Mouse (Mus musculus): ENCODE measurements around the gene Slc25a28. TPM values are rescaled to one million over a fixed set of nuclear protein-coding genes. Genes with fewer than 3 reads are reported as not detected.
A peak's percentile ranks its signal among the peaks of the same experiment; 100 is the strongest.

The Slc25a28 gene
- polyA plus RNA-seq, 1 experiment from 2014 or later: 12.2 TPM

DNA sequence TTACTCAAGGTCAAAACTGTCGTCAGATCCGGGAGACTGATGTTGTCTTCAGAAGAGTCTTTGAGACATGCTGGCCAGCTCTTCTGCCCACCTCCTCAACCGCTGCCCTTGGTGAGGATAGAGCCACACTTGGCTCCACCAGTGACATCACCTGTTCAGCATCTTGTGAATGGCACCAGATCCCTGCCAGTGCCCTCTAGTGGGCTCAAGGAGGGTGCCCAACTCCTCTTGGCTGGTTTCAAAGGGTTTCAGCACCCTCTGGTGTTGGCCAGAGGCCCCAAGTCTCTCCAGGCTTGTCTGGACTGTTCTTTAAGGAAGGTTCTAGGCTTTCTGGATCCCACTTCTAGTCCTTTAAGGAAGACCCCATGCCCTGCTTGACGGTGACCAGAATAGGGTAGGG lies 50.8 kb downstream of the Slc25a28 start:
- no peak for ATAC-seq (ENCODE audit: low FRiP score, low read depth)
- peaks cover 64% of the 10 kb centered on the region for H3K27me3 ChIP-seq
- no peak overlapping the region for H3K27ac ChIP-seq
- H3K36me3 ChIP-seq: no peaks in the 10 kb centered on the region
- WGBS: 58% methylated on average over 4 of the region's 4 CpGs
- no peak overlapping the region for H3K9ac ChIP-seq
- H3K9me3 ChIP-seq: no peaks in the 10 kb centered on the region
- no peaks in the 10 kb centered on the region for H3K4me1 ChIP-seq
- H3K4me3 ChIP-seq: no peak overlapping the region
- no peak overlapping the region for H3K4me2 ChIP-seq (replicated peaks)

DNA sequence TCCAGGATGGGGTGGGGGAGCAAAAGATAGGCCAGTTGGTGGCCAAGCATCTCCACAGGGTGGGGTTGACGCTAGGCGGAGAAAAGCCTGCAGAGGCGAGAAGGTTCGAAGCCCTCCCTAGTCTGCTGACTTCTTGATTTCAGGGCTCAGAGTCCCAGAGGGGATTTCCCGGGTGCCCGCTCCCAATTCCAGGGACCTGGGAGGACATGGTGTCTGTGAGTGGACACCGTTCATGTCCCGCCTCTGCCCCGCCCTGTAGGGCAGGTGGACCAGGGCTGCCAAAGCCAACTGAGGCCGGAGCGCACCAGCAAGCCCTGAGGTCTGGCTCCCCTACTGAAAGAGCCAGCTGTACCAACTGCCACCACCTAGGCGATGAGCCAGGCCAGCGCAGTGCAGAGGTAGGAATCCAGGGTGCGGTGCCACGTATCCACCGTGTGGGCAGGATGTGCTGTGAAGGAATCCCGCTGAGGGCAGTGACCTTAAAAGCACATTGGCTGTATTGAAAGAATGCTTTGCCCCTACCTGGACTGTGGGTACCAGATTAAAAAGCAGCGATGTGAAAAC lies 54.7 kb downstream of the Slc25a28 start:
- no peaks in the 10 kb centered on the region for H3K36me3 ChIP-seq
- no peak overlapping the region for H3K4me3 ChIP-seq
- WGBS: 8% methylated on average over 18 of the region's 18 CpGs
- peaks cover 99% of the 10 kb centered on the region for H3K27me3 ChIP-seq
- H3K4me2 ChIP-seq (replicated peaks): no peak overlapping the region
- H3K27ac ChIP-seq: no peak overlapping the region
- peaks cover 15% of the 10 kb centered on the region for H3K4me1 ChIP-seq
- no peak overlapping the region for H3K9ac ChIP-seq
- H3K9me3 ChIP-seq: no peaks in the 10 kb centered on the region
- ATAC-seq (ENCODE audit: low FRiP score, low read depth): no peak

GRCm38 (mm10) chr19:43618505-43619030 lies 56.1 kb downstream of the Slc25a28 start:
- H3K9me3 ChIP-seq: no peaks in the 10 kb centered on the region
- no peak overlapping the region for H3K27ac ChIP-seq
- peaks cover 24% of the 10 kb centered on the region for H3K4me1 ChIP-seq
- no peak overlapping the region for H3K4me2 ChIP-seq (replicated peaks)
- WGBS: 2% methylated on average over 5 of the region's 5 CpGs
- no peaks in the 10 kb centered on the region for H3K36me3 ChIP-seq
- no peak for ATAC-seq (ENCODE audit: low FRiP score, low read depth)
- no peak overlapping the region for H3K4me3 ChIP-seq
- H3K9ac ChIP-seq: no peak overlapping the region
- peaks cover 100% of the 10 kb centered on the region for H3K27me3 ChIP-seq

GRCm38 (mm10) chr19:43617761-43618349 lies 56.8 kb downstream of the Slc25a28 start:
- WGBS: 36% methylated on average over 10 of the region's 10 CpGs
- Histone ChIP-seq H3K4me2 (replicated peaks) (no peak overlapping the region), H3K9ac (no peak overlapping the region), H3K4me3 (no peak overlapping the region), H3K9me3 (no peaks in the 10 kb centered on the region), H3K36me3 (no peaks in the 10 kb centered on the region), H3K27ac (no peak overlapping the region), H3K27me3 (peaks cover 100% of the 10 kb centered on the region), H3K4me1 (peaks cover 24% of the 10 kb centered on the region)
- ATAC-seq (ENCODE audit: low FRiP score, low read depth): no peak

GRCm38 (mm10) chr19:43616889-43617288 lies 57.8 kb downstream of the Slc25a28 start:
- H3K4me2 ChIP-seq (replicated peaks): peak overlapping the region; percentile 55
- H3K4me1 ChIP-seq: peaks cover 33% of the 10 kb centered on the region
- H3K36me3 ChIP-seq: no peaks in the 10 kb centered on the region
- H3K27ac ChIP-seq: no peak overlapping the region
- no peak for ATAC-seq (ENCODE audit: low FRiP score, low read depth)
- H3K27me3 ChIP-seq: peaks cover 100% of the 10 kb centered on the region
- H3K9ac ChIP-seq: no peak overlapping the region
- H3K4me3 ChIP-seq: peak overlapping the region; percentile 30
- under 1% methylated on average over 12 of the region's 12 CpGs for WGBS
- no peaks in the 10 kb centered on the region for H3K9me3 ChIP-seq

- peaks cover 100% of the 10 kb centered on the region for H3K27me3 ChIP-seq
- no peak for ATAC-seq (ENCODE audit: low FRiP score, low read depth)
- under 1% methylated on average over 35 of the region's 35 CpGs for WGBS
- H3K36me3 ChIP-seq: no peaks in the 10 kb centered on the region
- H3K9me3 ChIP-seq: no peaks in the 10 kb centered on the region
- H3K4me2 ChIP-seq (replicated peaks): peak overlapping the region; percentile 55
- 0 out of 2 replicates have a peak overlapping the region, but pooled peaks have one; percentile 19 for H3K9ac ChIP-seq
- H3K4me3 ChIP-seq: peak overlapping the region; percentile 30
- peaks cover 35% of the 10 kb centered on the region for H3K4me1 ChIP-seq
- H3K27ac ChIP-seq: no peak overlapping the region
Observed at GRCm38 (mm10) chr19:43616415-43616861, 58.2 kb downstream of the Slc25a28 start.

DNA sequence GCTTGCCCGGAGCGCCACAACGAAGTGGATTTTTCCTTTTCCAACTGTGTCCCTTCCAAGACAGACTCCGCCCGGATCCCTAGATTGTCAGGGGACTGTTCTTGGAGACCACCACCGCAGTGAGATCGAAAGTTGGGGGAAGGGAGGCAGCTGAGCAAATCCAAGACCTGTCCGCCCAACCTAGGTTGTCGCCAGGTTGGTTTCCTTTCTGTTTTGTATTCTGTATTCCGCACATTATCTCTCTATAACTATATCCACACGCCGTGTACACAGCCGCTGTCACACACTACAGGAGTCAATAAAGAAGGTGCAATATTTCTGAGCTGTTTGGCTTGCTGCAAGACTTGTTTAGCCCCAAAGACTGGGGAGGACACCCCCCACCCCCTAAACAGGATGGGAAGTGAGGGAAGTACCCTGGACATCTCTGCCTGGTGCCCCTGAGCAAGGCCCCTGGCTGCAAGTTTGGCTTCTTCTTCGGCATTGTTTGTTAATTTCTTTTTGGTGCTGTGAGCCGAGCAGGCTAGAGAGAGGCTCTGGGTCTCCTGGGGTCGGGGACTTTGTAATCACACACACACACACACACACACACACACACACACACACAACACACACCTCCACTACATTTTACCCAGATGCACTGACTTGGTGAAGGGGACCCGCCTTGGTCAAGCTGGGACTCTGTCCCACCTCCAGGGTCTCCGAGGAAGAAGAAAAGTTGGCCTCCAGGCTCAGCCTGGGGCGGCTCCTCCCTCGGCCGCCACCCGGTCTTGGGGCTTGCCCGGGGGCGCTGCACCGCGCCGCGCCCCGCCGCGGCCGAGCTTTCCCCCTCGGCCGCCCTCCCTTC lies 58.9 kb downstream of the Slc25a28 start:
- peak overlapping the region; percentile 30 for H3K4me3 ChIP-seq
- under 1% methylated on average over 34 of the region's 34 CpGs for WGBS
- peaks cover 35% of the 10 kb centered on the region for H3K4me1 ChIP-seq
- H3K4me2 ChIP-seq (replicated peaks): peak overlapping the region; percentile 55
- H3K27me3 ChIP-seq: peaks cover 100% of the 10 kb centered on the region
- no peak overlapping the region for H3K27ac ChIP-seq
- no peak for ATAC-seq (ENCODE audit: low FRiP score, low read depth)
- 0 out of 2 replicates have a peak overlapping the region, but pooled peaks have one; percentile 19 for H3K9ac ChIP-seq
- no peaks in the 10 kb centered on the region for H3K9me3 ChIP-seq
- H3K36me3 ChIP-seq: no peaks in the 10 kb centered on the region

- no peak for ATAC-seq (ENCODE audit: low FRiP score, low read depth)
- Histone ChIP-seq H3K9me3 (no peaks in the 10 kb centered on the region), H3K27ac (no peak overlapping the region), H3K36me3 (no peaks in the 10 kb centered on the region), H3K4me3 (peak overlapping the region; percentile 34), H3K27me3 (peaks cover 100% of the 10 kb centered on the region), H3K4me1 (peaks cover 35% of the 10 kb centered on the region), H3K4me2 (replicated peaks) (peak overlapping the region; percentile 59), H3K9ac (no peak overlapping the region)
- WGBS: 1% methylated on average over 20 of the region's 20 CpGs
Observed at GRCm38 (mm10) chr19:43615074-43615445, 59.6 kb downstream of the Slc25a28 start.

- Histone ChIP-seq H3K27me3 (peaks cover 100% of the 10 kb centered on the region), H3K9me3 (no peaks in the 10 kb centered on the region), H3K4me2 (replicated peaks) (peak overlapping the region; percentile 59), H3K36me3 (no peaks in the 10 kb centered on the region), H3K27ac (no peak overlapping the region), H3K9ac (no peak overlapping the region), H3K4me3 (peak overlapping the region; percentile 34), H3K4me1 (peaks cover 35% of the 10 kb centered on the region)
- ATAC-seq (ENCODE audit: low FRiP score, low read depth): no peak
- under 1% methylated on average over 92 of the region's 92 CpGs for WGBS
Observed at GRCm38 (mm10) chr19:43614341-43615073, 60.2 kb downstream of the Slc25a28 start.
